Mouse (Mus musculus) olfactory bulb, adult 2 months (tissue): ENCODE measurements around the gene Gm47841.

Experiments
- CTCF ChIP-seq: fragments of 200-500 bp; IDR thresholded peaks from 2 replicates; pipeline ENCODE4 v1.5.1; 2012; ENCODE audit warnings: low read depth, mild to moderate bottlenecking, low read length, moderate library complexity; ENCODE audit not compliant: insufficient read depth
- POLR2A ChIP-seq: fragments of 200-500 bp; IDR thresholded peaks from 2 replicates; pipeline ENCODE4 v1.6.1; 2012; ENCODE audit warnings: mild to moderate bottlenecking, low read depth, low read length, moderate library complexity; ENCODE audit not compliant: insufficient read depth

DNA sequence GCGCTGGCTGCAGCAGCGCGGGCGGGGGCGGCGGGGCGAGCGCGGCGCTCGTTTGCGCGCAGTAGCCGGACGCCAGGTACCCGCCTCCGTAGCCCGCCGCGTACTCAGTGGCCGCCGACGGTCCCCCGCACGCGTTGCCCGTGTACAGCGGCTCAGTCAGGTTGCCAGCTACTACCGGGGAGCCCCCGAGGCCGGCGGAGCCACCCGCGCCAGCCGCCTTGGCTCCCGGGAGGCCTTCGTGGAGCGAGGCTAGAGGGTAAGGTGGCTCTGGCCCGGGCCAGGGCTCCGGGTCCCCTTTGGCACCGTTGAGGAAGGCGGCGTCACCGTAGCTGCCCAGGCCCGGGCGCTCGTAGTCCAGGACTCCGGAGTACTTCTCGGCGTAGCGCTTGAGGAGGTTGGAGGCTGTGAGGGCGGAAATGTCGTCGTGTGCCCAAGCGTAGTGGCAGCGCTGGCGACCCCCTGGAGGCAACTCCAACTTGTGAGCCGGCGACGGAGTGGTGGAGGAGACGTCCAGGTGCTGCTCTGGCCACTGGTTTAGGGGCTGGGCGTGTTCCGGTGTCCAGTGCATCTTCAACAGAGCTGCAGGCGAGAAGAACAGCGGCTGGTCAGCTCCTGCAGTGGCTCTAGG is 6.7 kb upstream of the Gm47841 start:
- TF ChIP-seq CTCF (no peak), POLR2A (no peak)
